Mouse (Mus musculus) adrenal gland, postnatal 4 days (tissue): ENCODE measurements around the gene Mapkapk3. TPM values are rescaled to one million over a fixed set of nuclear protein-coding genes. Genes with fewer than 3 reads are reported as not detected.

Experiments used
- DNase-seq, 2 experiments: peaks; one replicate each; pipeline ENCODE4 v3.0.0; 2021 to 2022; ENCODE audit warnings: low spot score in 2 of 2, mixed read lengths in 2 of 2
- total RNA-seq, 2 experiments: library from RNA; stranded (reverse); gene quantifications; 2 replicates each; pipeline ENCODE4 v1.2.3; 2021

The Mapkapk3 gene
- total RNA-seq, 2 experiments from 2014 or later: 24.6 to 27.3 TPM

DNA sequence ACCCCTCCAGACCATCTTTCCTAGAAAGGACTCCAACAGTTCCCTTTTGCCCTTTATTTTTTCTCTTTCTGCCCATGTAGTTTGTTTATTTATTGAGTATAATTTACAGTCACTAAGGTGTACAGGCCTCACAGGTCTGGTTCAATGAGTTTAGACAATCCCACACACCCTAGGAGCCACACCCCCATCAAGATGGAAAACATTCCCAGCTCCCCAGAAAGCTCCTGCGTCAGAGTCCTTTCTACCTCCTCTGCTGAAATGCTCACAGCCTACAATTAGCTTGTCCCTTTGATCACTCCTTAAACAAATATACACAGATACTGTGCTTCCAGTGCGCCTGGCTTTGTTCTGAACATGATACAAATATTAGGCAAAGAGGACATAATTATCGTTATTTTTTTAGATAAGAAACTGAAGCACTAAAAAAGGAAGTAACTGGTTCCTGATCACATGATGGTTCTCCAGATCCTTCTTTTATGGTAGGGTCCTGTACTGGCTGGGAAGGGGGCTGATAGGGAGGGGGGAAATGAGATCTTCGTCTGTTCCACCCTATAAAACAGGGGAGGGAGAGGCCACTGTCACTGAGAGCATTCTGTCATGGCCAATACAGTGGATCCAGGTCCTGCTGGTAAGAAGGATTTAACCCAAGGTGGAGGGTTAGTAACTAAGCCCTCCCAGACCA is 21.8 kb downstream of the Mapkapk3 start:
- DNase-seq: no peak

GRCm38 (mm10) chr9:107267028-107267427 is 22.6 kb downstream of the Mapkapk3 start:
- DNase-seq: no peak

DNA sequence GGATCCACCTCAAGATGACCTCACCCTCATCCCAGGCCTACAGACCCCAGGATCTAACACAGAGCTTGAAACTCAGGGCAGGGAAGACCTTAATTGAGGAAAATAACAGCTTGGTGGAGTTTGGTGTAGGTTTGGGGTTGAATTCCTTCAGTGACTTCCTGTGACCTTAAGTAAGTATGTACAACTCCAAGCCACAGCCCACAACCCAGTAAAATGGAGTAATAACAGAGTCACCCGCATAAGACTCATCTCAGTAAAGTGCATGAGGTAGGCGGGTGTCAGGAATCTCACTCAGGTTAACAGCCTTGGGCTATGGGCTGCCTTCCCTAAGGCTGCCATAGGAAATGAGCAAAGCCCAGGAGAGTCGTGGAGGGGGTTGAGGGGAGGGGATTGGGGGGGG is 24.9 kb downstream of the Mapkapk3 start:
- no peak for DNase-seq

- peak in 1 of 2 experiments; percentile 26 for DNase-seq
Measured at GRCm38 (mm10) chr9:107263912-107264311, 25.8 kb downstream of the Mapkapk3 start.

DNA sequence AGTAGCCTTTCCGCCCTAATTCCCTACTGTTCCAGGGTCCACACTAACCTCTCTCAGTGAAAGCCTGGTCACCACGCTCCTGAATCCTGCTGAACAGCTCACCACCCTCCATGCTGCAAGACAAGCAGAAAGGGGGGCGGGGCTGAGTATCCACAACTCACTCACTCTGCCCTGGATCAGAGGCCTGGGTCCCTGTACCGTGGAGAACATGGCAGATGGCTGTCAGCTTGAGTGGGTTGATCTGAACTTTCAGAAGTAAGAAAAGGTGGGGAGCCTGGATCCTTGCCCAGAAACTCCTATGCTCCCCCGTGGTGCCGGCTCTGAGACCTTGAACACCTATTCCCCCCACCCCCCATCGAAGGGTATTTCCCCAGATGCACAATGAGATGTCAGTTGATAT is 27.3 kb downstream of the Mapkapk3 start:
- DNase-seq: no peak

DNA sequence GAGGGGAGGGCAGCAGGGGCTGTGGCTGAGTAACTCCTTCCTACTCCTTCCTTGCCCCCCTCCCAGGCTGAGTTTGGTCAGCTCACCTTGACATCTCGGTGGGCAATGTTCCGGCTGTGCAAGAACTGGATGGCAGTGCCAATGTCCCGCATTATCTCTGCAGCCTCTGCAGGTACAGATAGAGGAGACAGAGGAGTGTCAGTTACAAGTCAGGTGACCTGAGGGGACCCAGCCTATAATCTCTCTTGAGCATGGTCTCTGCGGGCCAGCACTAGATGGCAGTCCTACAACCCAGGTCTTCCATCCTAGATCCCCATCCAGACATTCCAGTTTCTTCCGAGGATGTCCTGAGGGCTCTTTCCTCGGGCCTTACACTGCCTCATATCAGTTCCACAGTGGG is 27.9 kb downstream of the Mapkapk3 start:
- no peak for DNase-seq

DNA sequence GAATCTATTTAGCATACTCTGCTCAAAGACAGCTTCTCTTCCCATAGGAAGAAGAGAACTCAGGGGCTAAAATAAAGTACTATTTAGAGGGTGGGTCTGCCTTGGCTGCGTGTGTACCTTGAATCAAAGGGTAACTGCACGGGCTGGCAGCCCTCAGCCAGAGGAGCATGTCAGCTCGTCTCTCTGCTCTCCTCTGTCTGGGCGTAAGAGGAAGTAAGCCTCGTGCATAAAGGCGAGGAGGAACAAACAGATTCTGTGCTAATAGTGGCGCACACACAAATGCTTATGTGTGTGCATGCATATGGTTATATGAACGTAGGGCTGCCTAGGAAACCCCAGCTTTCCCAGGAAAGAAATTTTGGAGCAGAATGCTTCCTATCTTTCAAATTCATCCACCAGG is 28.8 kb downstream of the Mapkapk3 start:
- DNase-seq: no peak

DNA sequence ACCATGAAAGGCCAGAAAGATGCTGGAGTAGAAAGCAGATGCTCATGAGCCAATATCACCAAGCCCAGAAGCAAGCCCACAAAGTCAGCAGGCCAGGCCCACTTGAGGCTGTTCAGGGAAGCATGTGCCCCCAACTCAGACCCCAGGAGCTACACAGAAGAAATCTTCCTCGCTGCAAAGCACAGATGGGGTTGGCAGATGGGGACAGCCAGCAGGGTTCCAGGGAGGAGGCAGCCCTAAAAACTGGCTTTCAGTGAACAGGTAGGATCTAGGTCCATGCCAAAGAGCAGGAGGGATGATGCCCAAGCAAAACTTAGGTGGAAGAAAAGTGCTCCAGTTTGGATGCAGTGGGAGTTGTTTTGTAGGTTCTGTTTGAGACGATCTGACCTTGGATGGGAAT is 29.2 kb downstream of the Mapkapk3 start:
- no peak for DNase-seq

GRCm38 (mm10) chr9:107259571-107259970 is 30.1 kb downstream of the Mapkapk3 start:
- DNase-seq: no peak

DNA sequence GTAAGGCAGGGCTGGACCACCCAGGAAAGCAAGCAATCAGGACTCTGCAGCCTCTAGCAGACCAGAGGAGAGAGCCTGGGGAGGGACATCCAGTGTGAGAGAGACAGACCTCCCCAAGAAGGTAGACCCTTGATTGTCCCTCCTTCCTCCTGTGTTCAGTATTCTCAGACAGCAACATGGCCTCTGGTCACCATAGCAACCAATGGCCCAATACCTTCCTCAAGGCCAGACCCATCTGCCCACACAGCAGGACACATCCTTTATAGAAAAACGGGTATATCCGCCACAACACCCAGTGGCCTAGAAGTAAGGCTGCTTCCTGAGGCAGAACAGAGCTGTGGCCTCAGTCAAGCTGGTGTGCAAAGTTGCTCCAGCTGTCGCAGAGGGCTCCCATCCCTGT is 34.1 kb downstream of the Mapkapk3 start:
- DNase-seq: no peak

GRCm38 (mm10) chr9:107254925-107255324 is 34.8 kb downstream of the Mapkapk3 start:
- DNase-seq: no peak

- DNase-seq: no peak
Measured at GRCm38 (mm10) chr9:107254476-107254875, 35.2 kb downstream of the Mapkapk3 start.

DNA sequence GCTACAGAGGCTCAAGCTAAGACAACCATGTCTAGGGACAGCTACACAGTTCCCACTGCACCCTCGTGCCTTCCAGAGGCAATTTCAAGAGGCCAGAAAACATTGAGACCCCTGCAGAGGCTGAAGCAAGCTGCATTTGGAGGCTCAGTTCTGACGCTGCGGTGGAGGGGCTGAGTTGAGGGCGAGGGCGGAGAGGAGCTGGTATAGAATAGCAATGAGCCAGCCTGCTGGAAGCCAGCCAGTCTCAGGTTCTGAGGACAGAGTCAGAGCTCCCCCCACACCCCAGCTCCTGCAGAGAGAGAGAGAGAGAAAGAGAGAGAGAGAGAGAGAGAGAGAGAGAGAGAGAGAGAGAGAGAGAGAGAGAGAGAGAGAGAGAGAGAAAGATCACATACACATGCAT is 37.5 kb downstream of the Mapkapk3 start:
- no peak for DNase-seq

GRCm38 (mm10) chr9:107250416-107251337 is 39.0 kb downstream of the Mapkapk3 start:
- no peak for DNase-seq

GRCm38 (mm10) chr9:107249154-107249553 is 40.5 kb downstream of the Mapkapk3 start:
- DNase-seq: no peak

DNA sequence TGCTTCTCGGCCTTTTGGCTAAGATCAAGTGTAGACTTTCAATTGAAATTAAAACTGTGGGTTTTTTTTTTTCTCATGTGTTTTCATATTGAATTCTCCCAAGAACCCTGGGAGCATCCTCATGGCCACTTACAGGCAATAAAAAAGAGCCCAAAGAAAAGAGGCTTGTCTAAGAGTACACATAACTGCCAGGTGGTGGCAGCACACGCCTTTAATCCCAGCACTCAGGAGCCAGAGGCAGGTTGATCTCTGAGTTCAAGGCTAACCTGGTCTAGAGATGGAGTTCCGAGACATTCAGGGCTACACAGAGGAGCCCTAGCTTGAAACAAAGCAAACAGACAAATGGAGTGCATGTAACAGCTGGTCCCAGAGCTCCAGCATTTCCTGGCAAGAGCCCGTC is 43.5 kb downstream of the Mapkapk3 start:
- DNase-seq: no peak

- no peak for DNase-seq
Measured at GRCm38 (mm10) chr9:107245311-107245710, 44.4 kb downstream of the Mapkapk3 start.

DNA sequence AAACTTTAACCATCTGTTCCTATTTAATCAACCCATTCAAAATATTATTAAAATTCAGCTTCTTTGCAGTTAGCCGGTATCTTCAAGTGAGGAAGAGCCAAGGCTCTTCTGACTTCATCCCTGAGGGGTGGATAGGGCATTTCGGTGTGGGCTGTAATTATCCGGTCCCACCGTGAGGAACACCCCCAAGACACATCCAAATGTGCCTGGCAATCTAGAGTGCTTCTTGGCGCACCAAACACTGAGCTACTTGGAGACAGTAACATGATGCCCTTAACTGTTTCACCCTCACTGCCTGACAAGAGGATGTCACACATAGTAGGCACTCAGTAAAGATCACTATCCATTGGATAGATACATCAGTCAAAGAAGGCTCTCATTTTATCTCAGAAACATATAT is 53.5 kb downstream of the Mapkapk3 start:
- no peak for DNase-seq

GRCm38 (mm10) chr9:107235261-107235660 is 54.4 kb downstream of the Mapkapk3 start:
- DNase-seq: no peak

GRCm38 (mm10) chr9:107232140-107232539 is 57.5 kb downstream of the Mapkapk3 start:
- DNase-seq: no peak

DNA sequence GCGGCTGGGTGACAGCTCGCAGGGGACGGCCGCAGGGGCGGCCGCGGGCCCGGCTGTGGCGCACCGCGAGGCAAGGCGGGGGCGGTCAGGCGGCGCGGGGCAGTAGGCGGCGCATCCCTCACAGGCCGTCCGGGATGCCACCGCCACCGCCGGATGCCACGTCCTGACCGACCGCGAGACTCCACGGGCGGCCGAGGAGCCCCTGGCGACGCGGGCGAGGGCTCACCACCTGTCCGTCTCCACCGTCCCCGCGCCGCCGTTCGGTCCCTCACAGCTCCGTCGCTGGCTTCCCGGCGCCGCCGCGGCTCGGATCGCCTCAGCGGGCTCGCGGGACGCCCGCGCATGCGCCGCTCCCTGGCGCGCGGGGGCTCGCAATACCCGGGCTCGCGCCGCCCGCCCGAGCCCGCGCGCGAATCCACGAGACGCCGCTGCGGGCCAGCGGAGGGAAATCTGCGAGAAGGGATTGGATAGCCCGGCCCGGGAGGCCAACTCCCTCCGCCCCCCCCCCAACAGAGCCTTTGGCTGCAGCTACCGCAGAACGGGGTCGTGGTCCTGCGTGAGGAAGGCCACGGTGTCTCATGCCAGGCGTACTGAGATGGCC is 58.0 kb downstream of the Mapkapk3 start, which contains the start of gene Dock3:
Gene Dock3 (minus strand): TSS at position 371 of the 601 bp plus-strand sequence.
- peak; percentile 11 to 24 for DNase-seq

DNA sequence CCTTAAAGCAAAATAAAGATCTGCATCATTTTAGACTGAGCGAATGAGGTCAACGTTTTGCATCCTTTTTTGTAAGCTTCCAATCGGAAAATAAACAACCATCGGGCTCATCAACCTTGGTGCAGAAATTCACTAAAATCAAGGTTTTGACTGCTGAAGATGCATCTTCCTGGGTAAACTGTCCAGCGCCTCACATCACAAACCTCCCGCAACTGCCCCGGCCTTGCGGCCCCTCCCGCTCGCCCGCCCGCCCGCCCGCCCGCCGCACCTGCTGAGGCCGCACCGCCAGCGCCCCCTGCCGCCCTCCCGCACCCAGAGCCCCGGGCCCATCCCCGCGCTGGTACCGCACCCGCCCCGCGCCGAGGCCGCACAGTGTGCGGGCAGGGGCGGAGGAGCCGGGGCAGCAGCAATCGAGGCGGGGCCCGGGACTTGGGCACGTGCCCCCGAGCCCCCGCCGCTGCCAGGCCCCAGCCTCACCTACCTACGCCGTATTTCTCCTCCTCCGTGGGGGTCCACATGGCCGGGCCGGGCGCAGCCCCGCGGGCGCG is 58.6 kb downstream of the Mapkapk3 start:
- DNase-seq: no peak
